Mouse (Mus musculus) embryonic facial prominence, embryonic 11.5 days (tissue): ENCODE results near the gene Traip. TPM values are rescaled to one million over a fixed set of nuclear protein-coding genes. Genes with fewer than 3 reads are reported as not detected.

Experiments used
- ATAC-seq: fragments of 200-750 bp; cut with Nextera tagmentation; replicated peaks from 2 replicates; pipeline ENCODE4 v1.8.0; 2017; ENCODE audit warnings: low read depth; ENCODE audit not compliant: insufficient number of reproducible peaks, low FRiP score, low TSS enrichment
- DNase-seq: peaks from one replicate; pipeline ENCODE4 v3.0.0-alpha.2; 2015; ENCODE audit warnings: low spot score
- H3K27ac ChIP-seq: fragments of 300-500 bp; sonication (generic); replicated peaks from 2 replicates; pipeline ENCODE4 v1.5.1; 2014; ENCODE audit warnings: mild to moderate bottlenecking, low read depth, low read length, control low read depth
- H3K27me3 ChIP-seq: fragments of 300-500 bp; sonication (generic); 2 replicates; pipeline ENCODE4 v1.6.1; 2014; ENCODE audit warnings: mild to moderate bottlenecking, low read length, moderate library complexity, mixed read lengths; ENCODE audit not compliant: control insufficient read depth, insufficient read depth
- H3K36me3 ChIP-seq: fragments of 300-500 bp; sonication (generic); replicated peaks from 2 replicates; pipeline ENCODE4 v1.6.1; 2014; ENCODE audit warnings: low read depth, mild to moderate bottlenecking, low read length, moderate library complexity, mixed read lengths; ENCODE audit not compliant: control insufficient read depth, insufficient read depth
- H3K4me1 ChIP-seq: fragments of 300-500 bp; sonication (generic); 2 replicates; pipeline ENCODE4 v1.6.1; 2014; ENCODE audit warnings: low read length, mixed read lengths; ENCODE audit not compliant: control insufficient read depth, insufficient read depth
- H3K4me2 ChIP-seq: fragments of 300-500 bp; sonication (generic); 2 replicates; pipeline ENCODE4 v1.6.1; 2014; ENCODE audit warnings: low read depth, mild to moderate bottlenecking, control low read depth, low read length, moderate library complexity
- H3K4me3 ChIP-seq: fragments of 300-500 bp; sonication (generic); 2 replicates; pipeline ENCODE4 v1.5.1; 2014; ENCODE audit warnings: low read depth, low read length, control low read depth
- H3K9ac ChIP-seq: fragments of 300-500 bp; sonication (generic); replicated peaks from 2 replicates; pipeline ENCODE4 v1.6.1; 2014; ENCODE audit warnings: mild to moderate bottlenecking, control low read depth, low read length
- H3K9me3 ChIP-seq: fragments of 300-500 bp; sonication (generic); replicated peaks from 2 replicates; pipeline ENCODE4 v1.6.1; 2016; ENCODE audit warnings: mild to moderate bottlenecking, low read length, inconsistent platforms, mixed read lengths; ENCODE audit not compliant: control insufficient read depth
- WGBS: fragments of 180-500 bp; shearing (Covaris S2); extraction: QIAGEN DNeasy Blood & Tissue Kit; methylation state at CpG from one replicate; pipeline ENCODE4 v1.1.7; 2014; 5-methylcytosine and 5-hydroxymethylcytosine counted together
- polyA plus RNA-seq: library from polyadenylated mRNA; unstranded; fragments of >200 nt; fragmentation: Nextera tagmentation; extraction: Ambion mirVana; gene quantifications from 2 replicates; pipeline ENCODE4 v1.2.1, GENCODE M21; 2014

The Traip gene
- polyA plus RNA-seq, 1 experiment from 2014 or later, result 34.2 TPM

DNA sequence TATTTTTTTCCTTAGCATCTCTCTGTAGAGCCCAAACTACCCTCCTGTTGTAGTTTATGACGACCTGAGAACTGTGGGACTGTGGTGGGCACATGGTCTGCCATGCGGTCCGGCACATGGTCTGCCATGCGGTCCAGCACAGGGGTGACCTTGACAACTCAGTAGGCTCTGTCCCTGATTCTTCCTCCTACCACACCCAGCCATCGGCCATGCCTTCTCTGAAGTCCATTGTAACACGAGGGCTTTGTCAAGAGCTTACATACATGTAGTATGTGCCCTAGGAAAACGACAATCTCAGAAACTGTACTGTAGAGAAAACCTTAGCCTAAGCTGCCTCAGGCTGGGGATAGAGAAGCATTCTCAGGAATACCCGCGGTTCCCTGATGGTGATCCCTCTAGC, 14.7 kb downstream of the Traip start:
- peaks cover 2% of the 10 kb centered on the region for H3K36me3 ChIP-seq
- no peak overlapping the region for H3K27ac ChIP-seq
- no peaks in the 10 kb centered on the region for H3K9me3 ChIP-seq
- H3K4me2 ChIP-seq, result no peak overlapping the region
- H3K4me3 ChIP-seq, result no peak overlapping the region
- ATAC-seq, result no peak
- H3K9ac ChIP-seq, result no peak overlapping the region
- DNase-seq, result no peak
- 91% methylated on average over 9 of the region's 9 CpGs for WGBS
- H3K4me1 ChIP-seq, result no peaks in the 10 kb centered on the region
- H3K27me3 ChIP-seq, result no peaks in the 10 kb centered on the region

DNA sequence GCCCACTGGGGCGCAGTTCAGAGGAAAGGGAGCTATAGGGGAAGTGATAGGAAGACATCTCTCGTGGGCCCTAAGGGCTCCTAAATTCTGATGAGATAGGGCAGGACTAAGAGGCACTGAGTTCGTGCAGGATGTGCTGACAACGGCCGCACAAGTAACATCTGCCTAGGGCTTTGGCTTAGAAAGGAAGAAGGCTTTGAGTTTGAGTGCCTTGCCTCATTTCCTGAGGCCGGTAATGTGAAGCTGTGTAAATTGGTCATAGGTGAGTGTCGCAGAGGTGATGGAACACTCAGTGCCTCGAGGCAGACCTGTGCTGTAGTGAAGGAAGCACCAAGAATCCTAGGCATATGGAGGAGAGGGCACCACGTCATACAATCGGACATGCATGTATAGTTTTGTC, 16.7 kb downstream of the Traip start:
- no peak for ATAC-seq
- H3K4me2 ChIP-seq, result no peak overlapping the region
- 85% methylated on average over 10 of the region's 10 CpGs for WGBS

DNA sequence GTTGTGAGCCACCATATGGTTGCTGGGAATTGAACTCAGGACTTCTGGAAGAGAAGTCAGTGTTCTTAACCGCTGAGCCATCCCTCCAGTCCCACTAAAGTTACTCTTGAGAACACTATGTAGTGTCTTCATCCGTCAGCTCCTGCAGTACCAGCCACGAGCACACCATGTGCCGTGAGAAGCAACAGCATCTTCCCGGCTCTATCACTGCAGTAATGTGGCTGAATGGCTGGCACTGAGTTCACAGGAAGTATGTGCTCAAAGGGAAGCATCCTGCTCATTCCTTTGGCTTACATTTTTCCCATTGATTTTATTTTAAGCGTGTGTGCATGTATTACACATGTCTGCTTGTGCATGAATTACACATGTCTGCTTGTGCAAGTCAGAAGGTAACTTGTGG, 17.5 kb downstream of the Traip start:
- ATAC-seq, result no peak
- Histone ChIP-seq H3K4me1 (no peaks in the 10 kb centered on the region), H3K27me3 (no peaks in the 10 kb centered on the region), H3K27ac (no peak overlapping the region), H3K9me3 (no peaks in the 10 kb centered on the region), H3K9ac (no peak overlapping the region), H3K36me3 (no peaks in the 10 kb centered on the region; the same call in 1 of the 2 replicates), H3K4me2 (no peak overlapping the region), H3K4me3 (no peak overlapping the region)
- 93% methylated on average over 6 of the region's 6 CpGs for WGBS
- DNase-seq, result no peak

More for the DNA sequence above, 16.7 kb downstream of the Traip start:
- no peaks in the 10 kb centered on the region for H3K27me3 ChIP-seq
- DNase-seq, result no peak
- H3K36me3 ChIP-seq, result no peaks in the 10 kb centered on the region; the same call in none of the 2 replicates
- H3K9ac ChIP-seq, result no peak overlapping the region
- H3K4me3 ChIP-seq, result no peak overlapping the region
- H3K27ac ChIP-seq, result no peak overlapping the region
- no peaks in the 10 kb centered on the region for H3K4me1 ChIP-seq
- H3K9me3 ChIP-seq, result no peaks in the 10 kb centered on the region

DNA sequence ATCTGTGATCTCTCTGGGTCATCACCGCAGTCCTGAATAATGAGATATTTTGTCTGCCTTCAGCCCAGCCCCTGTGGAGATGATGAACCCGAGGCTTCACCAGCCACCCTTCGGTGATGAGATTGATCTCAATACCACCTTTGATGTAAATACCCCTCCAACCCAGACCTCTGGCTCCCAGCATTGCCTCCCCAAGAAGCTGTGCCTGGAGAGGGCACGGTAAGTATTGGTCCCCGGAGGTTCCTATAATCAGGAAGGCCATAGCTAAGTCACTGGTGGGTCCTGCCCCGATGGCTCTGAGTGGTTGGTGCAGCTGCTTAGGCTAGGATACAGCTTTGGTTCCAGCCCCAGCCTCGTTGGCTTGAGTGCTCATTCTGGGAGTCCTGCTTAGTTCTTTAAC, 18.6 kb downstream of the Traip start:
- Histone ChIP-seq H3K36me3 (no peaks in the 10 kb centered on the region; the same call in 1 of the 2 replicates), H3K4me1 (no peaks in the 10 kb centered on the region), H3K4me3 (no peak overlapping the region), H3K9ac (no peak overlapping the region), H3K9me3 (no peaks in the 10 kb centered on the region), H3K27me3 (no peaks in the 10 kb centered on the region), H3K4me2 (no peak overlapping the region), H3K27ac (no peak overlapping the region)
- DNase-seq (no peak), ATAC-seq (no peak)
- 88% methylated on average over 7 of the region's 7 CpGs for WGBS

DNA sequence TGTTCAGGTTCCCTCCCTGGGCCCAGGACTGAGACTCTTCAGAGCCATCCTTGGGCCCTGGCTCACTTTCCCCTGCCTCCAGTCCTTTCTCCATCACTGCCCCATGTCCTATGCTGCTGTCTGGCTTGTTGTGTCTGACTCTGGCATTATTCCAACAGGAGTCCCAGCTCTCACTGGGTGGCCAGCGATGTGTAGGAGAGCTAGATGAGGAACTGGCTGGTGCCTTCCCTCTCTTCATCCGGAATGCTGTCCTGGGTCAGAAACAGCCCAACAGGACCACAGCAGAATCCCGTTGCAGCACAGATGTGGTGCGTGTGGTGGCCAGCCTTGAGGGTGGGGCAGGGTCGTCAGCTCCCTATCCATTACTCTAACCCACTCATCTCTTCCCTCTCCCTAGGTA, 20.4 kb downstream of the Traip start:
- H3K4me3 ChIP-seq, result no peak overlapping the region
- no peaks in the 10 kb centered on the region for H3K4me1 ChIP-seq
- H3K27ac ChIP-seq, result no peak overlapping the region
- H3K9me3 ChIP-seq, result no peaks in the 10 kb centered on the region
- no peak for ATAC-seq
- no peaks in the 10 kb centered on the region for H3K27me3 ChIP-seq
- no peaks in the 10 kb centered on the region; the same call in 1 of the 2 replicates for H3K36me3 ChIP-seq
- 89% methylated on average over 5 of the region's 5 CpGs for WGBS
- no peak overlapping the region for H3K4me2 ChIP-seq
- H3K9ac ChIP-seq, result no peak overlapping the region
- no peak for DNase-seq

DNA sequence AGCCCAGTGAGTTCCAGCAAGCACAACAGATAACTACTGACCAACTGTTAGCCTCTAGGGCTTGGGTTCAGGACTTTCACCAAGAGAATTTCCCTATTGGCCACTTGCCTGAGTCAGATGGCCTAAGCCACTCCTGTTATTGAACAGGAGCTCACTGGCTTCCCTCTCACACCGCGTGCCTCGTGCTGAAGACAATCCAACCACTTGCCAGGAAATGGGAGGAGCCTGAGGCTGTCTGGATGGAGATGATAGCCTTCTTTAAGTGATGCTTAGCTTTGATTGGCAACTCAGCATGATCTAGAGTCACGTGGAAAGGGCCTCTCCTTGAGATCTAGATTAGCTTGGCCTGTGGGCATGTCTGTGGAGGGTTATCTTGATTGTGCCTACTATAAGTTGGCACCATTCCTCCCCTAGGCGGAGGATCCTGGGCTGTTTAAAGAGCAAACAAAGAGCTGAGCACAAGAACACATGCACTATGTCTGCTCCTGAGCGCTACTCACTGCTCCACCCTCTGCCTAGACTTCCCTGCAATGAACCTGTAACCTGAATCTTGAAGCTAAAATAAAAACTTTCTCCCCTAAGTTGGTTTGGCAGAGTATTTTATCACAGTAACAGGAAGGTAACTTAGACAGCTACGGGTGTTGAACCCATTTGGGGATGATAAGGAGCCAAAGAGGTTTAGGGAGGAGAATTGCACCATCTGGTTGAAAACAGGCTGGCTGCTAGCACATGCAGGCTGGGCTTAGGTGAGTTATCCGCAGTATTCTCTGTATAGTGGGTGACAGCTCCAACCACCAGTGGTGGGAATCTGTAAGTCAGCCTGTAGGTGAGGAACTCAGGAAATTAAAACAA, 22.0 kb downstream of the Traip start:
- Histone ChIP-seq H3K27ac (no peak overlapping the region), H3K4me3 (no peak overlapping the region), H3K4me1 (no peaks in the 10 kb centered on the region), H3K4me2 (no peak overlapping the region), H3K9ac (no peak overlapping the region), H3K27me3 (no peaks in the 10 kb centered on the region), H3K36me3 (no peaks in the 10 kb centered on the region; the same call in 1 of the 2 replicates), H3K9me3 (no peaks in the 10 kb centered on the region)
- DNase-seq (no peak), ATAC-seq (no peak)
- 75% methylated on average over 8 of the region's 8 CpGs for WGBS

DNA sequence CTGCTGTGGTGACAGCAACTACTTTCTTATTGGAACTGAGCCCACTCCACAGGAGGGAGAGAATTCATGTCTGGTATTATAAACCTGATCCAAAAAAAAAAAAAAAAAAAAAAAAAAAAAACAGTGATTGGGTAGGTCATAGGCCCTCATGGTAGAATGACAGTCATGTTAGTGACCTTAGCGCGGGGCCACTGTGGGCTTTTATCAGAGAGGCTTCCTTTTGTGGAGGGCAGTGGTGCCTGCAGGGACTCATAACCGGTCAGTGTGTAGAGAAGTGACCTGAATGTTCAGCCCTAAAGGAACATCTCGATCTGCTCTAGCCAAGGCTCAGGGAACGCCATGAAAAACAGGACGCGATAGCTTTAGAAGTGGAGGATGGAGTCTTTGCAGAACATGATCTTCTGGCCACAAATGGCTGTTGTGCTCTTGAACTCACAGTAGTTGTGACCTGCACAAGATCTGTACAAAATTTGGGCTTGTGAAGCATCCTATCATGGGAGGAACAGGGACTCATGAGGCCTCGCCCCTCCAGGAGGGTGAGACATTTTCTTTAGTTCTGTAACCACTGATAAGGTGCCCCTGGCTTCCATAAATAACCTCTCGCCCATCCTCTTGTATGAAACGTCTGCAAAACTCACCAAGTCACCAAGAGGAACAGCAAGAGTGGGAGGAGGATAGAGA, 24.7 kb downstream of the Traip start:
- 78% methylated on average over 10 of the region's 10 CpGs for WGBS
- Histone ChIP-seq H3K27me3 (no peaks in the 10 kb centered on the region), H3K4me3 (no peak overlapping the region), H3K9me3 (no peaks in the 10 kb centered on the region), H3K4me1 (no peaks in the 10 kb centered on the region), H3K4me2 (no peak overlapping the region), H3K36me3 (no peaks in the 10 kb centered on the region; the same call in 1 of the 2 replicates), H3K9ac (no peak overlapping the region), H3K27ac (no peak overlapping the region)
- no peak for DNase-seq
- no peak for ATAC-seq
